Mouse (Mus musculus) liver, postnatal 0 days (tissue): ENCODE measurements around the gene Zbtb48. TPM values are rescaled to one million over a fixed set of nuclear protein-coding genes. Genes with fewer than 3 reads are reported as not detected.
A peak's percentile ranks its signal among the peaks of the same experiment; 100 is the strongest.

ENCODE experiments used
- ATAC-seq: fragments of 200-750 bp; cut with Nextera tagmentation; 2 replicates; pipeline ENCODE4 v1.8.0; 2017; ENCODE audit warnings: mild to moderate bottlenecking, moderate library complexity
- DNase-seq: peaks from one replicate; pipeline ENCODE4 v3.0.0-alpha.2; 2016
- H3K27ac ChIP-seq: fragments of 300-500 bp; sonication (generic); 2 replicates; pipeline ENCODE4 v1.5.1; 2014; ENCODE audit warnings: antibody characterized with exemption, moderate library complexity, mild to moderate bottlenecking, low read depth
- H3K27me3 ChIP-seq: fragments of 300-500 bp; sonication (generic); 2 replicates; pipeline ENCODE4 v1.6.1; 2014; ENCODE audit warnings: low read length, control low read depth, mixed read lengths; ENCODE audit not compliant: insufficient read depth
- H3K36me3 ChIP-seq: fragments of 300-500 bp; sonication (generic); replicated peaks from 2 replicates; pipeline ENCODE4 v1.6.1; 2014; ENCODE audit warnings: mild to moderate bottlenecking, control low read depth, low read length, moderate library complexity, mixed read lengths; ENCODE audit not compliant: insufficient read depth
- H3K4me1 ChIP-seq: fragments of 300-500 bp; sonication (generic); 2 replicates; pipeline ENCODE4 v1.6.1; 2014; ENCODE audit warnings: antibody characterized with exemption, mild to moderate bottlenecking, control low read depth; ENCODE audit not compliant: insufficient read depth
- H3K4me2 ChIP-seq: fragments of 300-500 bp; sonication (generic); 2 replicates; pipeline ENCODE4 v1.6.1; 2014; ENCODE audit warnings: low read depth, mild to moderate bottlenecking, low read length, moderate library complexity, mixed read lengths
- H3K4me3 ChIP-seq: fragments of 300-500 bp; sonication (generic); 2 replicates; pipeline ENCODE4 v1.5.1; 2014; ENCODE audit warnings: low read depth, low read length
- H3K9ac ChIP-seq: fragments of 300-500 bp; sonication (generic); replicated peaks from 2 replicates; pipeline ENCODE4 v1.6.1; 2014; ENCODE audit warnings: mild to moderate bottlenecking, moderate library complexity
- H3K9me3 ChIP-seq: fragments of 300-500 bp; sonication (generic); 2 replicates; pipeline ENCODE4 v1.6.1; 2016; ENCODE audit warnings: mild to moderate bottlenecking, control low read depth, low read length, mixed read lengths
- CTCF ChIP-seq: sonication (generic); IDR thresholded peaks from 2 replicates; pipeline ENCODE4 v1.5.1; 2016; ENCODE audit warnings: antibody characterized with exemption, low read depth
- EP300 ChIP-seq: IDR thresholded peaks from 2 replicates; pipeline ENCODE4 v1.6.1; 2016; ENCODE audit warnings: antibody characterized with exemption, low read depth, mild to moderate bottlenecking
- WGBS: fragments of 180-500 bp; shearing (Covaris S2); extraction: QIAGEN DNeasy Blood & Tissue Kit; methylation state at CpG from one replicate; pipeline ENCODE4 v1.1.7; 2014; ENCODE audit not compliant: insufficient replicate concordance; 5-methylcytosine and 5-hydroxymethylcytosine counted together
- polyA plus RNA-seq: library from polyadenylated mRNA; unstranded; fragments of >200 nt; fragmentation: Nextera tagmentation; extraction: Ambion mirVana; gene quantifications from 2 replicates; pipeline ENCODE4 v1.2.1, GENCODE M21; 2015

Gene Zbtb48
- polyA plus RNA-seq, 1 experiment from 2014 or later, result 7.4 TPM

- H3K9ac ChIP-seq, result no peak overlapping the region
- no peak for DNase-seq
- WGBS, result 89% methylated on average over 11 of the region's 11 CpGs
- TF ChIP-seq EP300 (no peak), CTCF (no peak)
- no peak for ATAC-seq
- no peaks in the 10 kb centered on the region for H3K27me3 ChIP-seq
- H3K27ac ChIP-seq, result no peak overlapping the region
- H3K4me3 ChIP-seq, result no peak overlapping the region
- H3K9me3 ChIP-seq, result no peaks in the 10 kb centered on the region
- H3K36me3 ChIP-seq, result peaks cover 35% of the 10 kb centered on the region
- H3K4me1 ChIP-seq, result peaks cover 31% of the 10 kb centered on the region
- 0 out of 2 replicates have a peak overlapping the region, but pooled peaks have one; percentile 4 for H3K4me2 ChIP-seq
Measured at GRCm38 (mm10) chr4:152024525-152024924, 2.9 kb downstream of the Zbtb48 start.

- WGBS, result 79% methylated on average over 8 of the region's 8 CpGs
- no peak overlapping the region for H3K9ac ChIP-seq
- H3K27ac ChIP-seq, result no peak overlapping the region
- H3K4me1 ChIP-seq, result peaks cover 21% of the 10 kb centered on the region
- ATAC-seq (no peak), DNase-seq (no peak)
- H3K4me3 ChIP-seq, result no peak overlapping the region
- no peaks in the 10 kb centered on the region for H3K27me3 ChIP-seq
- H3K9me3 ChIP-seq, result no peaks in the 10 kb centered on the region
- peaks cover 43% of the 10 kb centered on the region for H3K36me3 ChIP-seq
- TF ChIP-seq EP300 (no peak), CTCF (no peak)
- H3K4me2 ChIP-seq, result no peak overlapping the region
Measured at GRCm38 (mm10) chr4:152022506-152022905, 5.0 kb downstream of the Zbtb48 start.

- no peak for TF ChIP-seq EP300
- TF ChIP-seq CTCF, result peak; percentile 43; the same call in 1 of the 2 replicates
- H3K27me3 ChIP-seq, result no peaks in the 10 kb centered on the region
- H3K4me2 ChIP-seq, result no peak overlapping the region
- H3K4me3 ChIP-seq, result no peak overlapping the region
- peaks cover 17% of the 10 kb centered on the region for H3K4me1 ChIP-seq
- 82% methylated on average over 12 of the region's 12 CpGs for WGBS
- DNase-seq, result no peak
- ATAC-seq, result no peak
- no peak overlapping the region for H3K9ac ChIP-seq
- H3K36me3 ChIP-seq, result peaks cover 43% of the 10 kb centered on the region
- H3K27ac ChIP-seq, result no peak overlapping the region
- no peaks in the 10 kb centered on the region for H3K9me3 ChIP-seq
Measured at GRCm38 (mm10) chr4:152021568-152022097, 5.8 kb downstream of the Zbtb48 start.

GRCm38 (mm10) chr4:152020024-152020423, 7.4 kb downstream of the Zbtb48 start:
- ATAC-seq, result no peak
- no peak for DNase-seq
- Histone ChIP-seq H3K27ac (no peak overlapping the region), H3K27me3 (no peaks in the 10 kb centered on the region), H3K4me2 (no peak overlapping the region), H3K4me1 (peaks cover 1% of the 10 kb centered on the region; the same call in 1 of the 2 replicates), H3K9me3 (no peaks in the 10 kb centered on the region), H3K9ac (no peak overlapping the region), H3K4me3 (no peak overlapping the region), H3K36me3 (peaks cover 50% of the 10 kb centered on the region)
- WGBS, result 90% methylated on average over 21 of the region's 21 CpGs
- no peak for TF ChIP-seq EP300
- TF ChIP-seq CTCF, result no peak

GRCm38 (mm10) chr4:152019073-152019472, 8.4 kb downstream of the Zbtb48 start:
- no peak for ATAC-seq
- TF ChIP-seq EP300, result no peak
- TF ChIP-seq CTCF, result no peak
- Histone ChIP-seq H3K9me3 (no peaks in the 10 kb centered on the region), H3K4me2 (no peak overlapping the region), H3K27me3 (no peaks in the 10 kb centered on the region), H3K4me1 (no peaks in the 10 kb centered on the region), H3K4me3 (no peak overlapping the region), H3K36me3 (peaks cover 50% of the 10 kb centered on the region), H3K9ac (no peak overlapping the region), H3K27ac (no peak overlapping the region)
- no peak for DNase-seq
- 81% methylated on average over 6 of the region's 6 CpGs for WGBS

- no peak for ATAC-seq
- Histone ChIP-seq H3K36me3 (peaks cover 21% of the 10 kb centered on the region; the same call in 1 of the 2 replicates), H3K9ac (no peak overlapping the region), H3K9me3 (no peaks in the 10 kb centered on the region), H3K4me1 (peaks cover 30% of the 10 kb centered on the region), H3K4me3 (no peak overlapping the region), H3K4me2 (no peak overlapping the region), H3K27ac (no peak overlapping the region; the same call in 1 of the 2 replicates), H3K27me3 (no peaks in the 10 kb centered on the region)
- TF ChIP-seq EP300 (no peak), CTCF (no peak)
- WGBS, result 68% methylated on average over 12 of the region's 12 CpGs
- no peak for DNase-seq
Measured at GRCm38 (mm10) chr4:152013036-152013813, 14.2 kb downstream of the Zbtb48 start.
